Mouse (Mus musculus) bone marrow macrophage, adult 2 months (primary cell): Measurements from ENCODE around the gene Tm7sf2.

Experiments used
- CTCF ChIP-seq: IDR thresholded peaks from 2 replicates; pipeline ENCODE4 v1.5.1; 2012; ENCODE audit warnings: low read depth, mild to moderate bottlenecking, low read length, moderate library complexity
- POLR2A ChIP-seq: IDR thresholded peaks from 2 replicates; pipeline ENCODE4 v1.6.1; 2012; ENCODE audit warnings: mild to moderate bottlenecking, low read depth, low read length, borderline replicate concordance

DNA sequence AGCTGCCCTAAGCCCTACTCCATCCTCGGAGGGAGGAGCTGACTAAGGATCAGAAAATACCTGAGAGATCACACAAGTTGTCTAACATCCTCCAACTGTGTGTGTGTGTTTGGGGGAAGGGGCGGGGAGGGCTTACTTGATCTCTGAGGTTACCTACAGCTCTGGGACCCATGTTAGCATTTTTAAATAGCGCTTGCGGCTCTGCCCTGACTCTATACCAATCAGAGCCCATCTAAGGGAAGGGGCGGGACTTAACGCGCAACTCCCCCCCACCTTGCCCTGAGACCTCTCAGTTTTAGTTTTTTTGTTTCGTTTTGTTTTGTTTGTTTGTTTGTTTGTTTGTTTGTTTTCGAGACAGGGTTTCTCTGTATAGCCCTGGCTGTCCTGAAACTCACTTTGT lies 38.7 kb downstream of the Tm7sf2 start:
- TF ChIP-seq CTCF (no peak), POLR2A (no peak)
